In the genomic region with DNA sequence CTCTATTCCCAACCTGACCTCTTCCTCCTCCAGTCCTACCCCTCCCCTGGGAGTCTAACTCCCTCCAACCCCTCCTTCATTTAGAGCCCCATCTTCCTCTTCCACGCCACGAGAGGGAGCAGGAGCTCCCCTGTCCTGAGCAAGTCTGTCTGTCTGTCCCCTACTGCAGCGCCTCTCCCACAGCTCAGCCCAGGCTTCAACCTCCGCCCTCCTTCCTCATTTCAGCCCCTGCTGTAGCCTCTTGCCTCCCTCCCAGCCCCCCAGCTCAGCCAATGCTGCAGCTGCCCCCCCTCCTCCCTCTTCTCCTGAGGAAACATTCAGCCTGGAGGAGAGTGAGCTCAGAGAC, we compare ENCODE assay signal across 11 mouse cellular contexts. TPM values are rescaled to one million over a fixed set of nuclear protein-coding genes. Genes with fewer than 3 reads are reported as not detected.
DNase-seq lines count a peak whose midpoint lies in the region; ATAC-seq and TF ChIP-seq lines count a peak whose summit lies in the region.
"Had no signal": no experiment of that assay in that cellular context is flagged by ENCODE, and none has a peak within 500 bp of the region (broad histone marks: within the 10 kb centered on the region; RNA-seq: fewer than 3 reads in every experiment).

No protein-coding gene starts in this region.

- H3K4me2 ChIP-seq in heart, embryonic 13.5 days: peak overlapping the region; percentile 69
- peak overlapping the region; percentile 75 for H3K4me2 ChIP-seq in liver, embryonic 12.5 days
- H3K4me2 ChIP-seq in stomach, postnatal 0 days (replicated peaks; ENCODE audit: low read depth): peak overlapping the region; percentile 23; the same call in 1 of the 2 replicates

- no peaks in the 10 kb centered on the region for H3K9me3 ChIP-seq in heart, embryonic 13.5 days
- H3K9me3 ChIP-seq in heart, embryonic 10.5 days: no peaks in the 10 kb centered on the region
- no peaks in the 10 kb centered on the region for H3K9me3 ChIP-seq in liver, embryonic 12.5 days (replicated peaks)
- H3K9me3 ChIP-seq in stomach, postnatal 0 days (ENCODE audit: control insufficient read depth, low read length): no peaks in the 10 kb centered on the region
- H3K9me3 ChIP-seq in limb, embryonic 10.5 days (replicated peaks): no peaks in the 10 kb centered on the region
- H3K9me3 ChIP-seq: embryonic facial prominence, embryonic 15.5 days; hindbrain, embryonic 13.5 days had no signal

- H3K27ac ChIP-seq in heart, embryonic 13.5 days (replicated peaks): no peak overlapping the region
- H3K27ac ChIP-seq in heart, embryonic 10.5 days: no peak overlapping the region
- peak overlapping the region; percentile 86 for H3K27ac ChIP-seq in liver, embryonic 12.5 days
- peak overlapping the region; percentile 86 for H3K27ac ChIP-seq in stomach, postnatal 0 days (replicated peaks)
- no peak overlapping the region for H3K27ac ChIP-seq in limb, embryonic 10.5 days
- H3K27ac ChIP-seq: embryonic facial prominence, embryonic 15.5 days; hindbrain, embryonic 13.5 days had no signal

- TF ChIP-seq EP300 in stomach, postnatal 0 days (optimal IDR thresholded peaks at IDR 0.05): no peak

- peak; percentile 61 for TF ChIP-seq CTCF in stomach, postnatal 0 days (IDR thresholded peaks at IDR 0.05; ENCODE audit: low read depth)

- DNase-seq in heart, embryonic 10.5 days (ENCODE audit: low spot score): no peak
- DNase-seq in testis, postnatal 10 days (ENCODE audit: low spot score): peak; percentile 39
- DNase-seq in testis, postnatal 14 days (ENCODE audit: low spot score): no peak
- no peak for DNase-seq in stomach, postnatal 0 days (ENCODE audit: low spot score)
- DNase-seq in yolk sac, embryonic 10.5 days (ENCODE audit: low spot score): no peak
- no peak for DNase-seq in limb, embryonic 10.5 days (ENCODE audit: low spot score)
- DNase-seq: spleen, adult 18-20 months had no signal

- H3K27me3 ChIP-seq in heart, embryonic 13.5 days (replicated peaks): peaks cover 90% of the 10 kb centered on the region
- peaks cover 94% of the 10 kb centered on the region for H3K27me3 ChIP-seq in heart, embryonic 10.5 days (ENCODE audit: insufficient read depth, poor library complexity, severe bottlenecking)
- peaks cover 86% of the 10 kb centered on the region for H3K27me3 ChIP-seq in liver, embryonic 12.5 days (replicated peaks)
- no peaks in the 10 kb centered on the region for H3K27me3 ChIP-seq in stomach, postnatal 0 days (ENCODE audit: control insufficient read depth, insufficient read depth, low read length)
- H3K27me3 ChIP-seq in limb, embryonic 10.5 days (ENCODE audit: low read depth, poor library complexity, severe bottlenecking): peaks cover 95% of the 10 kb centered on the region

- no peak for ATAC-seq in heart, embryonic 13.5 days (ENCODE audit: extremely low read depth, insufficient number of reproducible peaks, low FRiP score, low TSS enrichment)
- peak; percentile 28; the same call in 1 of the 2 replicates for ATAC-seq in liver, embryonic 12.5 days
- peak; percentile 44 for ATAC-seq in stomach, postnatal 0 days (ENCODE audit: low FRiP score, low TSS enrichment)

- WGBS in heart, embryonic 13.5 days: 25% methylated on average over 4 of the region's 4 CpGs
- WGBS in heart, embryonic 10.5 days: 37% methylated on average over 4 of the region's 4 CpGs
- 7% methylated on average over 4 of the region's 4 CpGs for WGBS in liver, embryonic 12.5 days (ENCODE audit: insufficient replicate concordance)
- 18% methylated on average over 4 of the region's 4 CpGs for WGBS in stomach, postnatal 0 days
- WGBS in limb, embryonic 10.5 days: 41% methylated on average over 4 of the region's 4 CpGs

- no peak overlapping the region for H3K9ac ChIP-seq in heart, embryonic 13.5 days
- H3K9ac ChIP-seq in liver, embryonic 12.5 days: peak overlapping the region; percentile 65
- H3K9ac ChIP-seq in stomach, postnatal 0 days (ENCODE audit: low read length): 0 out of 2 replicates have a peak overlapping the region, but pooled peaks have one; percentile 3
- H3K9ac ChIP-seq: embryonic facial prominence, embryonic 15.5 days; hindbrain, embryonic 13.5 days had no signal

- H3K4me3 ChIP-seq in heart, embryonic 13.5 days: no peak overlapping the region
- no peak overlapping the region for H3K4me3 ChIP-seq in heart, embryonic 10.5 days
- H3K4me3 ChIP-seq in liver, embryonic 12.5 days: peak overlapping the region; percentile 54
- peak overlapping the region; percentile 45; the same call in 1 of the 2 replicates for H3K4me3 ChIP-seq in stomach, postnatal 0 days (ENCODE audit: low read depth, low read length)
- no peak overlapping the region for H3K4me3 ChIP-seq in limb, embryonic 10.5 days
- H3K4me3 ChIP-seq: hindbrain, embryonic 13.5 days had no signal

- no peaks in the 10 kb centered on the region for H3K36me3 ChIP-seq in heart, embryonic 13.5 days
- no peaks in the 10 kb centered on the region for H3K36me3 ChIP-seq in heart, embryonic 10.5 days
- no peaks in the 10 kb centered on the region for H3K36me3 ChIP-seq in liver, embryonic 12.5 days
- no peaks in the 10 kb centered on the region for H3K36me3 ChIP-seq in stomach, postnatal 0 days (ENCODE audit: control insufficient read depth, insufficient read depth, low read length)
- H3K36me3 ChIP-seq in limb, embryonic 10.5 days: no peaks in the 10 kb centered on the region
- H3K36me3 ChIP-seq: embryonic facial prominence, embryonic 15.5 days; hindbrain, embryonic 13.5 days had no signal

- peaks cover 15% of the 10 kb centered on the region for H3K4me1 ChIP-seq in heart, embryonic 13.5 days
- peaks cover 10% of the 10 kb centered on the region for H3K4me1 ChIP-seq in heart, embryonic 10.5 days
- peaks cover 46% of the 10 kb centered on the region for H3K4me1 ChIP-seq in liver, embryonic 12.5 days
- no peaks in the 10 kb centered on the region; the same call in 1 of the 2 replicates for H3K4me1 ChIP-seq in stomach, postnatal 0 days (replicated peaks; ENCODE audit: control insufficient read depth, insufficient read depth)
- peaks cover 14% of the 10 kb centered on the region for H3K4me1 ChIP-seq in limb, embryonic 10.5 days

RNA-seq across cellular contexts. Expression of a gene that starts 0.5 kb away (rescaled TPM):
- 2.8 and 3.3 TPM in 2 replicates for polyA plus RNA-seq in heart, embryonic 13.5 days (2015; fragmentation: Nextera tagmentation; extraction: Ambion mirVana)
- 1.6 and 2.9 TPM in 2 replicates for polyA plus RNA-seq in heart, embryonic 10.5 days (2016; fragmentation: Nextera tagmentation; extraction: Ambion mirVana)
- 3.6 and 4.2 TPM in 2 replicates for polyA plus RNA-seq in liver, embryonic 12.5 days (2016; fragmentation: Nextera tagmentation; extraction: Ambion mirVana)
- polyA plus RNA-seq in stomach, postnatal 0 days (2015; fragmentation: Nextera tagmentation; extraction: Ambion mirVana): 35.9 and 36.9 TPM in 2 replicates
- polyA plus RNA-seq in limb, embryonic 10.5 days (2016; fragmentation: Nextera tagmentation; extraction: Ambion mirVana): 0.67 and 1.2 TPM in 2 replicates

RNA-seq across cellular contexts. Expression of a gene that starts 13.0 kb away (rescaled TPM):
- 1.5 and 2.1 TPM in 2 replicates for polyA plus RNA-seq in heart, embryonic 13.5 days (2015; fragmentation: Nextera tagmentation; extraction: Ambion mirVana)
- polyA plus RNA-seq in heart, embryonic 10.5 days (2016; fragmentation: Nextera tagmentation; extraction: Ambion mirVana): 0.99 and 1.5 TPM in 2 replicates
- 1.5 and 2.1 TPM in 2 replicates for polyA plus RNA-seq in liver, embryonic 12.5 days (2016; fragmentation: Nextera tagmentation; extraction: Ambion mirVana)
- 1.9 and 2.6 TPM in 2 replicates for polyA plus RNA-seq in stomach, postnatal 0 days (2015; fragmentation: Nextera tagmentation; extraction: Ambion mirVana)
- 0.53 and 0.76 TPM in 2 replicates for polyA plus RNA-seq in limb, embryonic 10.5 days (2016; fragmentation: Nextera tagmentation; extraction: Ambion mirVana)

RNA-seq across cellular contexts. Expression of a gene that starts 23.5 kb away (rescaled TPM):
- polyA plus RNA-seq in heart, embryonic 13.5 days (2015; fragmentation: Nextera tagmentation; extraction: Ambion mirVana): 1.7 and 2.3 TPM in 2 replicates
- polyA plus RNA-seq in heart, embryonic 10.5 days (2016; fragmentation: Nextera tagmentation; extraction: Ambion mirVana): 2.0 and 3.1 TPM in 2 replicates
- polyA plus RNA-seq in liver, embryonic 12.5 days (2016; fragmentation: Nextera tagmentation; extraction: Ambion mirVana): 19.5 and 20.6 TPM in 2 replicates
- polyA plus RNA-seq in stomach, postnatal 0 days (2015; fragmentation: Nextera tagmentation; extraction: Ambion mirVana): 4.8 and 5.9 TPM in 2 replicates
- 2.2 and 4.3 TPM in 2 replicates for polyA plus RNA-seq in limb, embryonic 10.5 days (2016; fragmentation: Nextera tagmentation; extraction: Ambion mirVana)

RNA-seq across cellular contexts. Expression of a gene that starts 26.0 kb away (rescaled TPM):
- 7.6 and 7.7 TPM in 2 replicates for polyA plus RNA-seq in heart, embryonic 13.5 days (2015; fragmentation: Nextera tagmentation; extraction: Ambion mirVana)
- polyA plus RNA-seq in heart, embryonic 10.5 days (2016; fragmentation: Nextera tagmentation; extraction: Ambion mirVana): 6.7 and 9.7 TPM in 2 replicates
- 9.2 and 10.4 TPM in 2 replicates for polyA plus RNA-seq in liver, embryonic 12.5 days (2016; fragmentation: Nextera tagmentation; extraction: Ambion mirVana)
- 4.6 and 5.4 TPM in 2 replicates for polyA plus RNA-seq in stomach, postnatal 0 days (2015; fragmentation: Nextera tagmentation; extraction: Ambion mirVana)
- 3.7 and 4.6 TPM in 2 replicates for polyA plus RNA-seq in limb, embryonic 10.5 days (2016; fragmentation: Nextera tagmentation; extraction: Ambion mirVana)

RNA-seq across cellular contexts. Expression of a gene that starts 30.5 kb away (rescaled TPM):
- 0.39 and 0.40 TPM in 2 replicates for polyA plus RNA-seq in heart, embryonic 13.5 days (2015; fragmentation: Nextera tagmentation; extraction: Ambion mirVana)
- polyA plus RNA-seq in heart, embryonic 10.5 days (2016; fragmentation: Nextera tagmentation; extraction: Ambion mirVana): 0.31 and 0.48 TPM in 2 replicates
- polyA plus RNA-seq in liver, embryonic 12.5 days (2016; fragmentation: Nextera tagmentation; extraction: Ambion mirVana): 0.22 and 0.31 TPM in 2 replicates
- 0.46 and 0.52 TPM in 2 replicates for polyA plus RNA-seq in stomach, postnatal 0 days (2015; fragmentation: Nextera tagmentation; extraction: Ambion mirVana)
- polyA plus RNA-seq in limb, embryonic 10.5 days (2016; fragmentation: Nextera tagmentation; extraction: Ambion mirVana): 0.40 and 0.51 TPM in 2 replicates

Comparison
In these comparisons a context has a peak if more than half of its experiments do, and no peak if none do; other contexts are left out.
1. H3K27ac ChIP-seq: peak in liver, embryonic 12.5 days (single experiment) and stomach, postnatal 0 days (single experiment); none in heart, embryonic 13.5 days (single experiment), heart, embryonic 10.5 days (single experiment) and limb, embryonic 10.5 days (single experiment).
2. H3K4me2 ChIP-seq: peak in every context shown above with its lines; median percentile 75 in liver, embryonic 12.5 days; 69 in heart, embryonic 13.5 days; 23 in stomach, postnatal 0 days.
3. H3K4me3 ChIP-seq: peak in liver, embryonic 12.5 days (single experiment) and stomach, postnatal 0 days (single experiment); none in heart, embryonic 13.5 days (single experiment), heart, embryonic 10.5 days (single experiment) and limb, embryonic 10.5 days (single experiment).